Mouse (Mus musculus) intestine, postnatal 0 days (tissue): ENCODE measurements around the gene G6pc3. TPM values are rescaled to one million over a fixed set of nuclear protein-coding genes. Genes with fewer than 3 reads are reported as not detected.
A peak's percentile ranks its signal among the peaks of the same experiment; 100 is the strongest.
"Not testable (repeated sequence)": the region's sequence is repeated elsewhere in the genome, so short reads cannot be mapped to it uniquely, and the experiment has no call there.

Source experiments
- ATAC-seq: fragments of 200-750 bp; cut with Nextera tagmentation; 2 replicates; pipeline ENCODE4 v1.8.0; 2017; ENCODE audit warnings: mild to moderate bottlenecking, moderate TSS enrichment, moderate library complexity
- H3K27ac ChIP-seq: fragments of 300-500 bp; sonication (generic); 2 replicates; pipeline ENCODE4 v1.5.1; 2014; ENCODE audit warnings: mild to moderate bottlenecking, low read depth, low read length, moderate library complexity
- H3K27me3 ChIP-seq: fragments of 300-500 bp; sonication (generic); replicated peaks from 2 replicates; pipeline ENCODE4 v1.6.1; 2014; ENCODE audit warnings: low read length, mixed read lengths; ENCODE audit not compliant: control insufficient read depth, insufficient read depth
- H3K36me3 ChIP-seq: fragments of 300-500 bp; sonication (generic); 2 replicates; pipeline ENCODE4 v1.6.1; 2014; ENCODE audit warnings: mild to moderate bottlenecking, moderate library complexity; ENCODE audit not compliant: control insufficient read depth, insufficient read depth
- H3K4me1 ChIP-seq: fragments of 300-500 bp; sonication (generic); replicated peaks from 2 replicates; pipeline ENCODE4 v1.6.1; 2014; ENCODE audit warnings: antibody characterized with exemption, low read length, mixed read lengths; ENCODE audit not compliant: control insufficient read depth, insufficient read depth
- H3K4me2 ChIP-seq: fragments of 300-500 bp; sonication (generic); replicated peaks from 2 replicates; pipeline ENCODE4 v1.6.1; 2014; ENCODE audit warnings: low read depth, mild to moderate bottlenecking, moderate library complexity
- H3K4me3 ChIP-seq: fragments of 300-500 bp; sonication (generic); 2 replicates; pipeline ENCODE4 v1.5.1; 2014; ENCODE audit warnings: low read depth, low read length
- H3K9ac ChIP-seq: fragments of 300-500 bp; sonication (generic); 2 replicates; pipeline ENCODE4 v1.6.1; 2014; ENCODE audit warnings: mild to moderate bottlenecking, low read depth, low read length
- H3K9me3 ChIP-seq: fragments of 300-500 bp; sonication (generic); 2 replicates; pipeline ENCODE4 v1.6.1; 2016; ENCODE audit warnings: mixed run types; ENCODE audit not compliant: control insufficient read depth
- CTCF ChIP-seq: sonication (generic); IDR thresholded peaks from 2 replicates; pipeline ENCODE4 v1.5.1; 2016; ENCODE audit warnings: low read depth, mild to moderate bottlenecking, control low read depth, antibody characterized with exemption, moderate library complexity
- WGBS: fragments of 180-500 bp; shearing (Covaris S2); extraction: QIAGEN DNeasy Blood & Tissue Kit; methylation state at CpG from one replicate; pipeline ENCODE4 v1.1.7; 2014; 5-methylcytosine and 5-hydroxymethylcytosine counted together
- polyA plus RNA-seq: library from polyadenylated mRNA; unstranded; fragments of >200 nt; fragmentation: Nextera tagmentation; extraction: Ambion mirVana; gene quantifications from 2 replicates; pipeline ENCODE4 v1.2.1, GENCODE M21; 2015

The G6pc3 gene
- polyA plus RNA-seq, 1 experiment from 2014 or later: 20.4 TPM

- peaks cover 2% of the 10 kb centered on the region; the same call in 1 of the 2 replicates for H3K4me1 ChIP-seq
- H3K4me2 ChIP-seq: peak overlapping the region; percentile 67
- peak; percentile 72 for ATAC-seq
- H3K27ac ChIP-seq: peak overlapping the region; percentile 94
- no peaks in the 10 kb centered on the region for H3K9me3 ChIP-seq
- peaks cover 10% of the 10 kb centered on the region; the same call in 1 of the 2 replicates for H3K27me3 ChIP-seq
- H3K36me3 ChIP-seq: peaks cover 4% of the 10 kb centered on the region; the same call in 1 of the 2 replicates
- 5% methylated on average over 16 of the region's 16 CpGs for WGBS
- H3K4me3 ChIP-seq: peak overlapping the region; percentile 53
- no peak for TF ChIP-seq CTCF
- peak overlapping the region; percentile 58 for H3K9ac ChIP-seq
Observed at GRCm38 (mm10) chr11:102146005-102146404, 43.4 kb upstream of the G6pc3 start.

- Histone ChIP-seq H3K4me1 (peaks cover 2% of the 10 kb centered on the region; the same call in 1 of the 2 replicates), H3K9ac (peak overlapping the region; percentile 58), H3K36me3 (peaks cover 7% of the 10 kb centered on the region; the same call in 1 of the 2 replicates), H3K4me3 (peak overlapping the region; percentile 53), H3K9me3 (no peaks in the 10 kb centered on the region), H3K27ac (peak overlapping the region; percentile 94), H3K4me2 (peak overlapping the region; percentile 67), H3K27me3 (peaks cover 10% of the 10 kb centered on the region; the same call in 1 of the 2 replicates)
- 11% methylated on average over 17 of the region's 17 CpGs for WGBS
- no peak for TF ChIP-seq CTCF
- no peak for ATAC-seq
Observed at GRCm38 (mm10) chr11:102146531-102146930, 42.9 kb upstream of the G6pc3 start.

- H3K4me2 ChIP-seq: peak overlapping the region; percentile 67
- peaks cover 2% of the 10 kb centered on the region; the same call in 1 of the 2 replicates for H3K4me1 ChIP-seq
- ATAC-seq: no peak
- WGBS: 21% methylated on average over 34 of the region's 34 CpGs
- no peak overlapping the region for H3K27ac ChIP-seq
- no peaks in the 10 kb centered on the region for H3K9me3 ChIP-seq
- peaks cover 10% of the 10 kb centered on the region; the same call in 1 of the 2 replicates for H3K27me3 ChIP-seq
- peak; percentile 16; the same call in 1 of the 2 replicates for TF ChIP-seq CTCF
- H3K9ac ChIP-seq: 0 out of 2 replicates have a peak overlapping the region, but pooled peaks have one; percentile 58
- peak overlapping the region; percentile 53 for H3K4me3 ChIP-seq
- H3K36me3 ChIP-seq: peaks cover 16% of the 10 kb centered on the region; the same call in 1 of the 2 replicates
Observed at GRCm38 (mm10) chr11:102147213-102147989, 42.0 kb upstream of the G6pc3 start.

GRCm38 (mm10) chr11:102156039-102156785 is 33.2 kb upstream of the G6pc3 start, which contains the start of gene Tmem101:
Gene Tmem101, minus strand, starts transcription at chr11:102156404.
- peak; percentile 60 for TF ChIP-seq CTCF
- H3K9ac ChIP-seq: peak within 1 kb of the TSS; percentile 64
- H3K36me3 ChIP-seq: peaks cover 21% of the 10 kb centered on the region
- H3K4me3 ChIP-seq: peak within 1 kb of the TSS; percentile 59
- H3K9me3 ChIP-seq: no peaks in the 10 kb centered on the region
- H3K27ac ChIP-seq: 0 out of 2 replicates have a peak within 1 kb of the TSS, but pooled peaks have one; percentile 24
- peak within 1 kb of the TSS; percentile 90 for H3K4me2 ChIP-seq
- under 1% methylated on average over 37 of the region's 37 CpGs for WGBS
- 0 out of 2 replicates have a peak, but pooled peaks cover 6% of the 10 kb centered on the region for H3K4me1 ChIP-seq
- ATAC-seq: peak; percentile 72
- H3K27me3 ChIP-seq: no peaks in the 10 kb centered on the region

- 0 out of 2 replicates have a peak, but pooled peaks cover 6% of the 10 kb centered on the region for H3K4me1 ChIP-seq
- H3K27me3 ChIP-seq: no peaks in the 10 kb centered on the region
- no peak overlapping the region for H3K4me3 ChIP-seq
- 15% methylated on average over 1 of the region's 1 CpGs for WGBS
- H3K9ac ChIP-seq: no peak overlapping the region
- no peak overlapping the region for H3K27ac ChIP-seq
- no peaks in the 10 kb centered on the region for H3K9me3 ChIP-seq
- ATAC-seq: no peak
- H3K4me2 ChIP-seq: no peak overlapping the region; the same call in 1 of the 2 replicates
- no peak for TF ChIP-seq CTCF
- H3K36me3 ChIP-seq: peaks cover 21% of the 10 kb centered on the region
Observed at GRCm38 (mm10) chr11:102156786-102157089, 32.7 kb upstream of the G6pc3 start.

GRCm38 (mm10) chr11:102158024-102158423 is 31.4 kb upstream of the G6pc3 start:
- peaks cover 18% of the 10 kb centered on the region for H3K36me3 ChIP-seq
- 79% methylated on average over 2 of the region's 2 CpGs for WGBS
- H3K4me3 ChIP-seq, H3K27me3 ChIP-seq, H3K4me2 ChIP-seq, H3K4me1 ChIP-seq, H3K9ac ChIP-seq, H3K27ac ChIP-seq, ATAC-seq, H3K9me3 ChIP-seq: not testable (repeated sequence)
- peak; percentile 17; the same call in 1 of the 2 replicates for TF ChIP-seq CTCF
